Mouse (Mus musculus) MEL (cell line): ENCODE measurements around the gene Thrsp.

Experiments
- CHD1 ChIP-seq: IDR thresholded peaks from 2 replicates; pipeline ENCODE4 v1.6.1; 2012; ENCODE audit warnings: low read depth, mild to moderate bottlenecking, inconsistent platforms, low read length, improper control_type of control experiment
- MAX ChIP-seq: IDR thresholded peaks from 2 replicates; pipeline ENCODE4 v1.6.1; 2011; ENCODE audit warnings: low read length, improper control_type of control experiment

- no peak for TF ChIP-seq MAX
- no peak for TF ChIP-seq CHD1
Observed at GRCm38 (mm10) chr7:97423754-97424153, 6.2 kb upstream of the Thrsp start.
